Mouse (Mus musculus) adrenal gland, postnatal 14 days (tissue): ENCODE results near the gene Tubgcp2. TPM values are rescaled to one million over a fixed set of nuclear protein-coding genes. Genes with fewer than 3 reads are reported as not detected.

ENCODE experiments used
- DNase-seq: peaks from one replicate; pipeline ENCODE4 v3.0.0; 2021; ENCODE audit warnings: mixed read lengths
- total RNA-seq: library from RNA; stranded (reverse); gene quantifications from 2 replicates; pipeline ENCODE4 v1.2.3, GENCODE M21; 2021

The Tubgcp2 gene
- total RNA-seq, 1 experiment from 2014 or later, result 28.0 TPM

DNA sequence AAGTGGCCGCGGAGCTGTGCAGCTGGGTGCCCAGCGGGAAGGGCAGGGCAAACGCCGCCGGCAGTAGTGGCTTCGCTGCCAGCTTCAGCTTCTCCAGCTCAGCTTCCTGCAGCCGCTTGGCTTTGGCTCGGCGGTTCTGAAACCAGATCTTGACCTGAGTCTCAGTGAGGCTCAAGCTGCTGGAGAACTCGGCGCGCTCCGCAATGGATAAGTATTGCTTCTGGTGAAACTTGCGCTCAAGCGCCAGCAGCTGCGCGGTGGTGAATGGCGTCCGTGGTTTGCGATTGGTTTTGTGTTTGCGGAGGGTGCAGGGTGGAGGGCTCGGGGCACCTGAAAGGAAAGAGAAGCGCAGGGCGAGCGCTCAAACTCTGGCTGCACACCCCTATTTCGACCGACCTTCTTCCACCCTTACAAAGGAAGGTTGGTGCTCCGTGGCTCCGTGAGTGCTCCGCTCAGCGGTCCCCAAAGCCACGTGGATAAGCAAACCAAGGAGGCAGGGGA is 11.4 kb upstream of the Tubgcp2 start:
- DNase-seq, result peak; percentile 14

DNA sequence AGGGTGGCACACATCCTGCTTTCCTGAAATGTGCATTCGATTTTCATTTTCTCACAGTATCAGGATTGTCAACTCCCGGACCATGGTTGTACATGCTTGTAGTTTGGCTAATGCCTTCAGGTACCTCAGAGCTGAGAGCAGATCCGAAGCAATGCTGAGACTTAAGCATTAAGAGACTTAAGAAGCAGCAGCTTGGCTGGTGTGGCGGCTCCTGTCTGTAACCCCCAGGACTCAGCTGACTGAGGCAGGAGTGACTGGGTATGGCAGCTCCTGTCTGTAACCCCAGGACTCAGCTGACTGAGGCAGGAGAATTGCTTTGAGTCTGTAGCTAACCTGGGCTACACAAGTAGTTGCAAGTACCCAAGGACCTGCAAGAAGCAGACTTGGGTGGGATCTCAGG is 9.1 kb upstream of the Tubgcp2 start:
- no peak for DNase-seq

DNA sequence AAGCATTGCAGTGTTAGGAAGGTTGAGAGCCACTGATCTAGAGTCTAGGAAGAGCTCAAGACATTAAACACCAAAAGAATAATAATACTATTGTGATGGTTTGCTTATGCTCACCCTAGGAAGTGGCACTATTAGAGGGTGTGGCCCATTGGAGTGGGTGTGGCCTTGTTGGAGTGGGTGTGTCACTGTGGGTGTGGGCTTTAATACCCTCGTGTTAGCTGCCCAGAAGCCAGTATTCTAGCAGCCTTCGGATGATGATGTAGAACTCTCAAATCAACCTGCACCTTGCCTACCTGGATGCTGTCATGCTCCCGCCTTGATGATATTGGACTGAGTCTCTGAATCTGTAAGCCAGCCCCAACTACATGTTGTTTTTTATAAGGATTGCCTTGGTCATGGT is 6.3 kb upstream of the Tubgcp2 start:
- no peak for DNase-seq

DNA sequence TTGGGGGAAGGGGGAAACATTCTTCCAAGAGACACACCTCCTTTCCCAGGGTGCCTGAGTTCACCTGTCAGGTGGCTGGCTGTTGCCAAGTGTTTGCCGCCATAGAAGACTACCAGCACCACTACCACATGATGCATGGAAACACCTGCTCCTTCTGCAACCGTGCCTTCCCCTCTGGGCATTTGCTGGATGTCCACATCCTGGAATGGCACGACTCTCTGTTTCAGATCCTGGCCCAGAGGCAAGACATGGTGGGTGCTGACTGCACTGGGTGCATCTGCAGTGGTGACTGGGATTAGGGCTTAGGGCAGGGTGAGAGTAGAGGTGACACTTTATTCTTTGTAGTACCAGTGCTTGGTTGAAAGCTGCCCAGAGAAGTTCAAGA is 694 bp upstream of the Tubgcp2 start:
- DNase-seq, result no peak

DNA sequence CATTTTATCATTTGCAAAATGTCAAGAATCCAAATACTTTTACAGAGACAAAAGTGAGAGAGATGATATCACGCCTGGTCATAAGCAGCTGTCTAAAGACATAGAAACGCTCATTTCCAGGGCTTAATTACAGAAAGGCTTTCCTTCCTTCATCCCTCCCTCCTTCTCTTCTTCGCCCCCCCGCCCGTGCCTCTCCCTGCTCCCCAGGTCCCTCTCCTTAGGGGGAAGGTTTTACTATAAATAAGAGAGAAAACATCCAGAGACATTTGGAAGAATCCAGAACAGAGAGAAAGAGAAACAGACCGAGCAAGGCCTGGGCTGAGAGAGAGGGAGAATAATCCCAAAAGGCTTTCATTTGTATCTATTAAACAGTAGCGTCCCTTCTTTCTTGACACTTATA is 1.0 kb downstream of the Tubgcp2 start:
- no peak for DNase-seq

GRCm38 (mm10) chr7:140033386-140033785 is 3.1 kb downstream of the Tubgcp2 start:
- DNase-seq, result no peak

GRCm38 (mm10) chr7:140032366-140032765 is 4.1 kb downstream of the Tubgcp2 start:
- DNase-seq, result no peak

- DNase-seq, result no peak
Measured at GRCm38 (mm10) chr7:140031771-140032170, 4.7 kb downstream of the Tubgcp2 start.

DNA sequence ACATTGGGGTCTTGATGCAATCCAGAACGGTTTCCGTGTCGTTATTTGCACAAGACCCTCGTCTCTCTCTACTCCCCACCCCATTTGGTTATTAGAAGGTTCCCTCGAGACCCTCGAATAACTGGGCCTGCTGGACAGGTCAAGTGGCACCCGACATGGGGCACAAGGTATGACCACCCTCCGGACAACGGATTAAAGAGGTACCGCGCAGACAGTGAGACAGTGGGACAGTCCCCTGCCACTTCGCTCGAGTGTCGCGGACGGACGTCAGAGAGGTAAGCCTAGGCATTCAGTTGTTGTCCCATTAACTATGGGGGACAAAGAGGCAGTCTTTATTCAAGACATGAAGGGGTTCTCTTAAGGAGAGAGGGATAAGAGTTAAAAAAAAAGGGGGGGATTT is 25.1 kb downstream of the Tubgcp2 start:
- no peak for DNase-seq

DNA sequence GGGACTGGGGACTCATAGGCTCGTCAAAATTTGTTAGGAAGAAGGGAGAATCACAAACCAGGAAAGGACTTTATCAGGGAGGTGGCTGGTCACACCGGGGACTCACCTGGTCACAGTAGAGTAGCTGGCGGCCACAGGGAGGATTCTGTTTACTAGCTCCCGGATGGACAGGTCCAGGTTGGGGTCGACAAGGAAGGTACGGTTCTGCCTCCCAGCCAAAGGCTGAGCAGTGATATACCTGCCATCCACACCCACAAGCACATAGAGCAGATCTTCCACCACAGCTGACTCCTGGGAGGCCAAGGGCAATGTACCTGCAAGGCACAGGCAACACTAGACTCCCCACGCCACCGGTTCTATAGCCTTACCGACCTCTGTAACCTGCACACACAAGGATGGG is 28.7 kb downstream of the Tubgcp2 start:
- no peak for DNase-seq

GRCm38 (mm10) chr7:140006861-140007611 is 29.4 kb downstream of the Tubgcp2 start:
- no peak for DNase-seq

DNA sequence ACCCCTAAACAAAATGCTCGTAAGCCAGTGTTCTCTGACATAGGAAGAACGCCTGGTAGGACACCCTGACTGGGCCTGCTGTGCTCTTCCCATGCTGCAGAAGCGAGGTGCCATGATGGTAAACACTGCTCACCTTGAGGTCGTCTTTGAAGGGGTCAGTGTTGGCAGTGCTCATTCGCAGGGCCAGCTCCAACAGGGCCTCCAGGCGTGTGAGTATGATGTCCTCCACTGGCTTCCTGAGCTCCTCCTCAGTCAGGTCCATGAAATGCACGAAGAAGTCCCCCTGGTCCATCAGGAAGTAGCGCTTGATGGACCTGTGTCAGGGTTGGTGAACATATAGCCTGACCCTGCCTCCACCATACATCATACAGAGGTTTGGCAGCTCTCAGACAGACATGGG is 31.8 kb downstream of the Tubgcp2 start:
- no peak for DNase-seq

DNA sequence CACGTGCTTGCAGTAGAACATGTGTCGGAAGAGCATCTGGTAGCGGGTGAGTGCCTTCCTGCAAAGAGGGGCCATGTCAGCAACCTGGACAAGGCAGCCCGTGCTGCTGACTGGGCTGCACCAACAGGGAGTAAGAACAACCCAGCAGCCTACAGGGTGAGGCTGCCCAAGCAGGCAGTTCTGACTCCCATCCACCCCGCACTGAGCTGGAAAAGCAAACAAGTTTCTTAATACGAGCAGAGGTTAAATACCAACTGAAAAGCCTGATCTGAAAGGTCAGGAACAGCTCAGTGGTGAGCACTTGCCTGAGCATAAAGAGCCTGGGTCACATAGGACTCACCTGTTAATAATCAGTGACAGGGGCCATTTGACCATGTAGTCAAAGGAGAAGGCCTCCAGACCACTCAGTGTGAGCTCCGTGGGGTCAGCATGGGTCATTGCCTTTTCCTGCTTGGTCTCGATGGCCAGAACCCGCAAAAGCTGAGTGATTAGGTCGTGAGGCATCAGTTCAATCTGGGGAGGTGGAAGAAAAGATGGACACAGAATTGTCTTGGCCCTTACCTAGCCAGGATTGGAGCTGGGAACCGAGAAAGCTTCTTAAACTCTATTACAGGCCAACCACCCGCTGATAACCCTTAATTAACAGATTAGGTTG is 35.3 kb downstream of the Tubgcp2 start:
- no peak for DNase-seq

DNA sequence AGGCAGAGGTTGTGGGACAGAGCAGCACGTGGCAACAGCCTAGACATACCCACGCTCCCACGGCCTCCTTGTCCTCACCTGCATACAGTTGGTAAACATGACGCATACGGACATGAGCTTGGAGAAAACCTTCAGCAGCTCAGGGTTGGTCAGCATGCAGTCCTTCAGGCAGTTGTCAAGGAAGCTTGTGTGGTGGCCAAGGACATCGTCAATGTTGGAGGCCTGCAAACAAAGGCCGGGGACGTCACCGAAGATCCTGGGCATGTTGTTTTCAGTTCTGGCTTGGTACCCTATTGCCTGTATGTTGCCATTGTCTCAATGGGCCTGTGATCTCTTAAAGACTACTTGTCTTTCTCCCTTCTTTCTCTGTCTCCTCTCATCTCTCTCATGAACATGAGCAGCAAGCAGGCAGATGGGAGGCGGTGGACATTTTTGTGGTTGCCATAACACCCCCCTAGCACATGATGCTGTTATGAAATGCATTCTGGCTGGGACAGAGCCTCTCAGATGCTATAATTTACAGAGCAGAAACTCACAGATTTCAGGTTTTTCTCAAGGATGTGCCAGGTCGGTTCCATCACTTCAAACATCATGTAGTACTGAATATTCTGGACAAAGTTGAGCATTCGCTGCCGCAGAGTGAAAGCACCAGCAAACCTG is 37.6 kb downstream of the Tubgcp2 start:
- DNase-seq, result no peak

DNA sequence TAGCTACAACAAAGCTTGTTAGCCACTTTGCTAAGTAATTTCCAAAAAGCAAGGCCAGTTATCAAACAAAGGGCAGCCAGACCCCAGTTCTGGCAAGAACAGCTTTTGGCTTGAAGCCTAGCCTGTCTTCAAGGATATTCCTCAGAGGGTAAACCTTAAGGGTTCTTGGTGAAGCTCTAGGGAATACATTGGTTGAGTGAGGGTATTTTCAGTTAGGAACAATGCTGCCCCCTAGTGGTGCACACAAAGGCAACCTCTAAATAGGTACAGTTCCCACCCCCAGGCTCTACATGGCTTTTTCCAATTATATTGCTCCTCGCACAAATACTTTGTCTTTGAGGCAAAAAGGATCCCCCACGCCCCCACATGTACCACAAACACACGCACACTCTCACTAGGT is 41.8 kb downstream of the Tubgcp2 start:
- peak; percentile 82 for DNase-seq

GRCm38 (mm10) chr7:139994202-139994601 is 42.3 kb downstream of the Tubgcp2 start:
- no peak for DNase-seq

DNA sequence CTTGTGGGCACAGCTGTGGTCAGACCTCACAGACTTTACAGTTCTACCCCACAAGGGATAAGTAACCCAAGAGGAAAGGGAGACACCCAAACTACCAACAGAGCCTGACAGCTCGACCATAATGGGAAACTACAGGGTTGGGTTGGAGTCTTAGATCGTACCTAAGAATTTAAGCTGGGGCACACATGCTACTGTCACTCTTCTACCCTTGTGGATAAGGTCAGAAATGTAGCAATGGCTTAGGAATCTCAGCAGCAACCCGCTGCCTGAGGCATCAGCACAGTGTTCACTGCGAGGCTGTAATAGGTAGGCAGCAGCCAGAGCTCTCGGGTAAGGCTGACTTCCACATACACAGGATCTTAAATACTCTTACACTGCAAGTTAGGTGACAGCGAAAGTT is 42.9 kb downstream of the Tubgcp2 start:
- no peak for DNase-seq

GRCm38 (mm10) chr7:139992406-139992805 is 44.1 kb downstream of the Tubgcp2 start, which contains the start of gene Adam8:
TSS of gene Adam8 (minus strand) at chr7:139992562.
- DNase-seq, result peak; percentile 65

- DNase-seq, result no peak
Measured at GRCm38 (mm10) chr7:139990864-139991394, 45.5 kb downstream of the Tubgcp2 start.

DNA sequence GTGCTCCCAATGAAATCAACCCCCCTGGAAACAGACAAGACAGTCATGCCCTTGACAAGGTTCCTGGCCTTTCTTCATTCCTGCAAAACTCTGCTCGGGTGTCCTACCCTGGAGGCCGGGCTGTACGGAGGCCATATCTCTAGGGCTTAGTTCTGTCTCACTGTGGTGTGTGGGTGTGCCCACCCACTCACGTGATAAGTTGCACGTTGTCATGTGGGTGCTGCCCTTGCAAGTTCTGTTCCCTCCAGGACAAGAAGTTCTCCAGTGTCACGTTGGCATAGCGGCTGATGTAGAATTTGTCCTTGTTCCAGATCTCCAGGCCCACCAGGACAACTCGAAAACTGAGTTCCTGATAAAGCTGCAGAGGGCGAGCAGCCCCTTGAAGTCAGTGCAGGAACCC is 48.2 kb downstream of the Tubgcp2 start:
- DNase-seq, result no peak

- DNase-seq, result no peak
Measured at GRCm38 (mm10) chr7:139984505-139984904, 52.0 kb downstream of the Tubgcp2 start.

DNA sequence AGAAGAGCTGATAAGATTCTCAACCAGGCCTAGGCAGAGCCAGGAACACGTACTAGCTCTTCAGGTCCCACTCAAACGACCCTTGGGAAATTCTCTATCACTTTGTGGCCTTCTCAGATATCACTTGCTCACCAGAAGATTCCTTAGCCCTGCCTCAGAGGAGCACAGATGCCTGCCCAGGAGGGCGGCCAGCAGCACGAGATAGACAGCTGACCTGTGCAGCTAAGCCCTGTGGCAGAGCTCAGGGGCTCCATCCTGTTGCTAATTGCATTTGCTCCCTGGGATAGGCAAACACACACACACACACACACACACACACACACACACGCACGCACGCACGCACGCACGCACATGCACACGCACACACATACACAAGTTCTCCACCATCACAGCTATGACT is 54.4 kb downstream of the Tubgcp2 start:
- no peak for DNase-seq

- DNase-seq, result no peak
Measured at GRCm38 (mm10) chr7:139980778-139981177, 55.7 kb downstream of the Tubgcp2 start.
